Mouse (Mus musculus): ENCODE measurements around the gene Gpr37l1.
A peak's percentile ranks its signal among the peaks of the same experiment; 100 is the strongest.
"Not testable (repeated sequence)": the region's sequence is repeated elsewhere in the genome, so short reads cannot be mapped to it uniquely, and the experiment has no call there.

Gene Gpr37l1

GRCm38 (mm10) chr1:135125990-135126389 is 41.5 kb downstream of the Gpr37l1 start:
- DNase-seq (ENCODE audit: low read depth in 2 of 2, low spot score in 2 of 2), result no peak

GRCm38 (mm10) chr1:135124573-135125363 is 42.7 kb downstream of the Gpr37l1 start:
- DNase-seq (ENCODE audit: low read depth in 2 of 2, low spot score in 2 of 2), result no peak

DNA sequence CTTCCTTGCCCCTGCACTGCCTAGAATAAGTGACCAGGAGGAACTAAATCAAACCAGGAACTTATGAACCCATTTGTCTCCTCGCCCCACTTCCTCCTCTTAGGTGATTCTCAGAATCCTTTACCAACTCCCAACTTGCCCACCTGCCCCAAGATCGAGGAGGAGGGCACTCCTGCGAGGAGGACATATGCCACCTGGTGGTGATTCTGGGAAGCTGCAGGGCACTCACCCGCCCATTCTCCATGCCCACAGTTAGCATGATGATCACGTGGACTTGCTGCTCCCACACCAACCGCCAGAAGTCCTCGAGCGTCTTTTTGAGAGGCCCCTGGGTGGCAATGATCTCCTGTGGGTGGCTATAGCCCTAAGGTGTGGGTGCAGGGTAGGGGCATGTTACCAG is 54.8 kb downstream of the Gpr37l1 start:
- peak; percentile 57 to 67 for DNase-seq (ENCODE audit: low read depth in 2 of 2, low spot score in 2 of 2)

DNA sequence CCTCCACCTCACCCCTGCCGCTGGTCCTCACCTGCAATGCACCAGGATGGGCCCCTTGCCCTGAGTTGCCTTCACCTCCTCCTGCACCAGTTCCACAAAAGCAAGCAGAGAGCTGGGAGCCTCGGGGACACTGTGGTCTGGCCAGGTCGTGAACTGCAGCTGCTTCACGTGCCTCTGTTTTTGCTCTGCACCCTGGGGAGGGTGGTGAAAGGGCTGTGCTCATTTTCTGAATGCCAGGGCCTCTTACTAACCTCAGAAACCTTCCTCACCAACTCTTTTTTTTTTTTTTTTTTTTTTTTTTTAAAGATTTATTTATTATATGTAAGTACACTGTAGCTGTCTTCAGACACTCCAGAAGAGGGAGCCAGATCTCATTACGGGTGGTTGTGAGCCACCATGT is 56.2 kb downstream of the Gpr37l1 start:
- not testable (repeated sequence) for DNase-seq (ENCODE audit: low read depth in 2 of 2, low spot score in 2 of 2)
